Mouse (Mus musculus): Measurements from ENCODE around the gene Ism1. TPM values are rescaled to one million over a fixed set of nuclear protein-coding genes. Genes with fewer than 3 reads are reported as not detected.
A peak's percentile ranks its signal among the peaks of the same experiment; 100 is the strongest.

The Ism1 gene
- polyA plus RNA-seq, 1 experiment from 2014 or later: 0.44 TPM

GRCm38 (mm10) chr2:139724202-139724838 is 46.3 kb downstream of the Ism1 start:
- DNase-seq (ENCODE audit: low spot score) (no peak), ATAC-seq (replicated peaks; ENCODE audit: low FRiP score) (peak; percentile 59)
- no peaks in the 10 kb centered on the region for H3K4me1 ChIP-seq (replicated peaks; ENCODE audit: control insufficient read depth, insufficient read depth, low read length)
- H3K4me3 ChIP-seq (ENCODE audit: low read depth, low read length): no peak overlapping the region
- WGBS: 66% methylated on average over 4 of the region's 4 CpGs
- no peaks in the 10 kb centered on the region for H3K9me3 ChIP-seq (ENCODE audit: control insufficient read depth, low read length)
- no peaks in the 10 kb centered on the region for H3K27me3 ChIP-seq (ENCODE audit: control insufficient read depth, insufficient read depth, low read length)
- no peak overlapping the region for H3K9ac ChIP-seq (ENCODE audit: low read length)
- no peak overlapping the region for H3K27ac ChIP-seq (ENCODE audit: low read depth, low read length)
- H3K36me3 ChIP-seq (ENCODE audit: control insufficient read depth, insufficient read depth, low read length): no peaks in the 10 kb centered on the region
- H3K4me2 ChIP-seq (ENCODE audit: low read depth, low read length, severe bottlenecking): no peak overlapping the region

- no peak overlapping the region for H3K4me2 ChIP-seq (ENCODE audit: low read depth, low read length, severe bottlenecking)
- no peak overlapping the region for H3K4me3 ChIP-seq (ENCODE audit: low read depth, low read length)
- H3K36me3 ChIP-seq (ENCODE audit: control insufficient read depth, insufficient read depth, low read length): no peaks in the 10 kb centered on the region
- 82% methylated on average over 3 of the region's 3 CpGs for WGBS
- DNase-seq (ENCODE audit: low spot score) (no peak), ATAC-seq (replicated peaks; ENCODE audit: low FRiP score) (no peak)
- no peaks in the 10 kb centered on the region for H3K9me3 ChIP-seq (ENCODE audit: control insufficient read depth, low read length)
- H3K27ac ChIP-seq (ENCODE audit: low read depth, low read length): no peak overlapping the region
- no peak overlapping the region for H3K9ac ChIP-seq (ENCODE audit: low read length)
- H3K4me1 ChIP-seq (replicated peaks; ENCODE audit: control insufficient read depth, insufficient read depth, low read length): no peaks in the 10 kb centered on the region
- H3K27me3 ChIP-seq (ENCODE audit: control insufficient read depth, insufficient read depth, low read length): no peaks in the 10 kb centered on the region
Observed at GRCm38 (mm10) chr2:139725328-139725727, 47.4 kb downstream of the Ism1 start.

DNA sequence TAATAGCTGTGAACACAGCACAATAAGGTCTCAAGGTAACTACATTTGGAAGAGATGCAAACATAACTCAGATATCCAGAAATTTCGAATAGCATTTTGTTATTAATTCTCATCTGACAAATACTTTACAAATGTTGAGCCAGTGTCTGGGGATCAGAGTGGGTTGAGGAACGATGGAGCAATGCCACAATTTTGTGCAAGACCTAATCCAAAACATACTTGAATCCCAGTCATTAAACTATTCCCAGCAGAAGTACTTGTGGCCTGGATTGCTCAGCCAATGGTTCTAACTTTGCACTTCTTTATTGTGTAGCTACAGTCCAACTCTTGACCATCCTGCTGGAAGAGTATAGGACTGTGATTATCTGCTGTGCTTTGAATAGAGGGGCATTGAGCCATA is 50.1 kb downstream of the Ism1 start:
- Histone ChIP-seq H3K9ac (ENCODE audit: low read length) (no peak overlapping the region), H3K4me3 (ENCODE audit: low read depth, low read length) (no peak overlapping the region), H3K27ac (ENCODE audit: low read depth, low read length) (no peak overlapping the region), H3K4me2 (ENCODE audit: low read depth, low read length, severe bottlenecking) (no peak overlapping the region), H3K36me3 (ENCODE audit: control insufficient read depth, insufficient read depth, low read length) (no peaks in the 10 kb centered on the region), H3K4me1 (replicated peaks; ENCODE audit: control insufficient read depth, insufficient read depth, low read length) (no peaks in the 10 kb centered on the region), H3K27me3 (ENCODE audit: control insufficient read depth, insufficient read depth, low read length) (no peaks in the 10 kb centered on the region), H3K9me3 (ENCODE audit: control insufficient read depth, low read length) (no peaks in the 10 kb centered on the region)
- DNase-seq (ENCODE audit: low spot score): no peak
- 84% methylated on average over 2 of the region's 2 CpGs for WGBS
- ATAC-seq (replicated peaks; ENCODE audit: low FRiP score): no peak

- no peak overlapping the region for H3K4me2 ChIP-seq (ENCODE audit: low read depth, low read length, severe bottlenecking)
- no peaks in the 10 kb centered on the region for H3K27me3 ChIP-seq (ENCODE audit: control insufficient read depth, insufficient read depth, low read length)
- no peak overlapping the region for H3K9ac ChIP-seq (ENCODE audit: low read length)
- no peak overlapping the region for H3K4me3 ChIP-seq (ENCODE audit: low read depth, low read length)
- DNase-seq (ENCODE audit: low spot score): no peak
- 85% methylated on average over 5 of the region's 5 CpGs for WGBS
- no peaks in the 10 kb centered on the region for H3K4me1 ChIP-seq (replicated peaks; ENCODE audit: control insufficient read depth, insufficient read depth, low read length)
- ATAC-seq (replicated peaks; ENCODE audit: low FRiP score): no peak
- H3K9me3 ChIP-seq (ENCODE audit: control insufficient read depth, low read length): no peaks in the 10 kb centered on the region
- H3K27ac ChIP-seq (ENCODE audit: low read depth, low read length): no peak overlapping the region
- no peaks in the 10 kb centered on the region for H3K36me3 ChIP-seq (ENCODE audit: control insufficient read depth, insufficient read depth, low read length)
Observed at GRCm38 (mm10) chr2:139729377-139729776, 51.4 kb downstream of the Ism1 start.

DNA sequence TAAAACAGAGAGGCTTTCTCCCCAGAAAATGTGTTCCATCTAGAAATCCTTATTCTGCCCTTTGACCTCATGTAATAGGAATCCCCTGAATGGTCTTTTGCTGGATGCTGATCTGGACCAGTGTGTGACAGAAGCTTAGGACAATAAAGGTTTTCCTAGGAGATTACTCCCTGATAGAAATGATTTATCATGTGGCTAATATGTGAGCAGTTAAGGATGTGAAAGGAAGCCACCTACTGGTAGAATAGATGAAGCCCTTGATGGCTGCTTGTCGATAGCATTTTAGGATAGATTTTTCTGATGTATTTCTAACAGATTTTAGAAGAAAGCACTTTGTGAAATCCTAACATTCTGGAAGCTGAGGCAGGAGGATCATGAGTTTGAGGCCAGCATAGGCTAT is 64.4 kb downstream of the Ism1 start:
- Histone ChIP-seq H3K4me2 (ENCODE audit: low read depth, low read length, severe bottlenecking) (no peak overlapping the region), H3K4me3 (ENCODE audit: low read depth, low read length) (no peak overlapping the region), H3K27me3 (ENCODE audit: control insufficient read depth, insufficient read depth, low read length) (no peaks in the 10 kb centered on the region), H3K9me3 (ENCODE audit: control insufficient read depth, low read length) (no peaks in the 10 kb centered on the region), H3K27ac (ENCODE audit: low read depth, low read length) (no peak overlapping the region), H3K4me1 (replicated peaks; ENCODE audit: control insufficient read depth, insufficient read depth, low read length) (peaks cover 2% of the 10 kb centered on the region; the same call in 1 of the 2 replicates), H3K9ac (ENCODE audit: low read length) (no peak overlapping the region), H3K36me3 (ENCODE audit: control insufficient read depth, insufficient read depth, low read length) (no peaks in the 10 kb centered on the region)
- peak; percentile 17; the same call in 1 of the 2 replicates for ATAC-seq (replicated peaks; ENCODE audit: low FRiP score)
- 91% methylated on average over 1 of the region's 1 CpGs for WGBS
- no peak for DNase-seq (ENCODE audit: low spot score)

GRCm38 (mm10) chr2:139757021-139757420 is 79.0 kb downstream of the Ism1 start:
- no peak overlapping the region for H3K27ac ChIP-seq (ENCODE audit: low read depth, low read length)
- ATAC-seq (replicated peaks; ENCODE audit: low FRiP score) (peak; percentile 68), DNase-seq (ENCODE audit: low spot score) (no peak)
- H3K4me1 ChIP-seq (replicated peaks; ENCODE audit: control insufficient read depth, insufficient read depth, low read length): no peaks in the 10 kb centered on the region
- no peaks in the 10 kb centered on the region for H3K9me3 ChIP-seq (ENCODE audit: control insufficient read depth, low read length)
- H3K27me3 ChIP-seq (ENCODE audit: control insufficient read depth, insufficient read depth, low read length): no peaks in the 10 kb centered on the region
- no peaks in the 10 kb centered on the region for H3K36me3 ChIP-seq (ENCODE audit: control insufficient read depth, insufficient read depth, low read length)
- no peak overlapping the region for H3K4me3 ChIP-seq (ENCODE audit: low read depth, low read length)
- 71% methylated on average over 8 of the region's 8 CpGs for WGBS
- no peak overlapping the region for H3K4me2 ChIP-seq (ENCODE audit: low read depth, low read length, severe bottlenecking)
- H3K9ac ChIP-seq (ENCODE audit: low read length): no peak overlapping the region

DNA sequence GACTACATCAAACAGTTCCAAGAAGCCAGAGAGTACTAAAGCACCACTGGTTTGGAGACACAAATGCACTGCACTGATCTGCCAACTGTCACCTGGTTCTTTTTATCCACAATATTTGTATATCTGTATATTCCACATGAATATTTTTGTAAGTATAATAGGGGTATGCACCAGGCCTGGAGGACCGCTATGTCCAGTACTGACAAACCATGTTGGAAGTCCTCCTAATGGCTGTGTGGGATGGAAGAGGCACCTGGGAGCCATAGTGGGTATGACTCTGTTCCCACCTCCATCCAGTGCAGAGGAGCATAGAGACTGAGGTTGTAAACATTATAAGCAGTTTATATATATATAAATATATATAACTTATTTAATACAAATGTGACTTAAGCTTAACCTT is 79.5 kb downstream of the Ism1 start:
- WGBS: 88% methylated on average over 1 of the region's 1 CpGs
- DNase-seq (ENCODE audit: low spot score): no peak
- Histone ChIP-seq H3K9me3 (ENCODE audit: control insufficient read depth, low read length) (no peaks in the 10 kb centered on the region), H3K9ac (ENCODE audit: low read length) (no peak overlapping the region), H3K4me3 (ENCODE audit: low read depth, low read length) (no peak overlapping the region), H3K4me2 (ENCODE audit: low read depth, low read length, severe bottlenecking) (no peak overlapping the region), H3K36me3 (ENCODE audit: control insufficient read depth, insufficient read depth, low read length) (no peaks in the 10 kb centered on the region), H3K4me1 (replicated peaks; ENCODE audit: control insufficient read depth, insufficient read depth, low read length) (no peaks in the 10 kb centered on the region), H3K27ac (ENCODE audit: low read depth, low read length) (no peak overlapping the region), H3K27me3 (ENCODE audit: control insufficient read depth, insufficient read depth, low read length) (no peaks in the 10 kb centered on the region)
- ATAC-seq (replicated peaks; ENCODE audit: low FRiP score): no peak; the same call in 1 of the 2 replicates

DNA sequence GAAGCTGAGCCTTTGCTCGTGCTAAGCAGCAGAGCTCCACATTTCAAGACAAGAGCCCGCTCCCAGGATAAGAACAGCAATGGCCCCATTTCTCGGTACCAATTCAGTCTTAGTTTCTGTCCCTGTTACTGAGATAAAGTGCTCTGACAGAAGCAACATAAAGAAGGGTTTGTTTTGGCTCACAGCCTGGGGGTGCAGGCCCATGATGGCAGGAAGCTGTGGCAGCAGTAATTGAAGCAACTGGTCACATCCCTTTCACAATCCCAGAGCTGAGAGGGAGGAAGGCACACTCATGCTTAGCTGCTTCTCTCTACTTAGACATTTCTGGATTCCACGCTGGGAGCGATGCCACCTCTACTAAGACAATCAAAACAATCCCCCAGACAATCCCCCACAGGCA is 86.4 kb downstream of the Ism1 start:
- no peaks in the 10 kb centered on the region for H3K27me3 ChIP-seq (ENCODE audit: control insufficient read depth, insufficient read depth, low read length)
- WGBS: 83% methylated on average over 5 of the region's 5 CpGs
- no peaks in the 10 kb centered on the region; the same call in 1 of the 2 replicates for H3K9me3 ChIP-seq (ENCODE audit: control insufficient read depth, low read length)
- no peak overlapping the region for H3K4me3 ChIP-seq (ENCODE audit: low read depth, low read length)
- H3K4me1 ChIP-seq (replicated peaks; ENCODE audit: control insufficient read depth, insufficient read depth, low read length): no peaks in the 10 kb centered on the region
- no peak overlapping the region for H3K9ac ChIP-seq (ENCODE audit: low read length)
- no peaks in the 10 kb centered on the region for H3K36me3 ChIP-seq (ENCODE audit: control insufficient read depth, insufficient read depth, low read length)
- H3K4me2 ChIP-seq (ENCODE audit: low read depth, low read length, severe bottlenecking): no peak overlapping the region
- DNase-seq (ENCODE audit: low spot score) (no peak), ATAC-seq (replicated peaks; ENCODE audit: low FRiP score) (no peak)
- H3K27ac ChIP-seq (ENCODE audit: low read depth, low read length): no peak overlapping the region

- ATAC-seq (replicated peaks; ENCODE audit: low FRiP score) (no peak), DNase-seq (ENCODE audit: low spot score) (no peak)
- H3K9ac ChIP-seq (ENCODE audit: low read length): no peak overlapping the region
- no peak overlapping the region for H3K4me2 ChIP-seq (ENCODE audit: low read depth, low read length, severe bottlenecking)
- H3K27ac ChIP-seq (ENCODE audit: low read depth, low read length): no peak overlapping the region
- 90% methylated on average over 8 of the region's 8 CpGs for WGBS
- H3K4me1 ChIP-seq (replicated peaks; ENCODE audit: control insufficient read depth, insufficient read depth, low read length): no peaks in the 10 kb centered on the region
- H3K36me3 ChIP-seq (ENCODE audit: control insufficient read depth, insufficient read depth, low read length): no peaks in the 10 kb centered on the region
- no peak overlapping the region for H3K4me3 ChIP-seq (ENCODE audit: low read depth, low read length)
- H3K27me3 ChIP-seq (ENCODE audit: control insufficient read depth, insufficient read depth, low read length): no peaks in the 10 kb centered on the region
- H3K9me3 ChIP-seq (ENCODE audit: control insufficient read depth, low read length): no peaks in the 10 kb centered on the region
Observed at GRCm38 (mm10) chr2:139774949-139775570, 97.1 kb downstream of the Ism1 start.
